Mouse (Mus musculus) bone marrow, adult 2 months (tissue): ENCODE data around the gene Carns1. TPM values are rescaled to one million over a fixed set of nuclear protein-coding genes. Genes with fewer than 3 reads are reported as not detected.

ENCODE experiments used
- H3K27ac ChIP-seq: fragments of 200-500 bp; 2 replicates; pipeline ENCODE4 v1.5.1; 2012; ENCODE audit warnings: low read depth, mild to moderate bottlenecking, control low read depth, inconsistent platforms, low read length; ENCODE audit not compliant: control insufficient read depth, poor library complexity, insufficient read depth
- H3K4me1 ChIP-seq: fragments of 200-500 bp; 2 replicates; pipeline ENCODE4 v1.6.1; 2011; ENCODE audit warnings: low read length; ENCODE audit not compliant: control insufficient read depth, insufficient read depth
- H3K4me3 ChIP-seq: fragments of 200-500 bp; replicated peaks from 2 replicates; pipeline ENCODE3; 2011; ENCODE audit warnings: mild to moderate bottlenecking, low read depth, low read length, control low read depth; ENCODE audit not compliant: control insufficient read depth
- CTCF ChIP-seq: fragments of 200-500 bp; IDR thresholded peaks from 2 replicates; pipeline ENCODE4 v1.5.1; 2011; ENCODE audit warnings: low read length, control low read depth; ENCODE audit not compliant: control insufficient read depth, insufficient read depth
- POLR2A ChIP-seq: fragments of 200-500 bp; IDR thresholded peaks from 2 replicates; pipeline ENCODE4 v1.6.1; 2011; ENCODE audit warnings: low read depth, mild to moderate bottlenecking, control low read depth, low read length, borderline replicate concordance; ENCODE audit not compliant: control insufficient read depth
- WGBS: fragments of 180-500 bp; shearing (Covaris S2); methylation state at CpG from one replicate; pipeline ENCODE4 v1.1.7; 2018; 5-methylcytosine and 5-hydroxymethylcytosine counted together
- polyA plus RNA-seq: library from polyadenylated mRNA; stranded (reverse); fragments of >200 nt; gene quantifications from 2 replicates; pipeline ENCODE4 v1.2.4, GENCODE M21; 2011; ENCODE audit warnings: low replicate concordance; ENCODE audit not compliant: missing spikeins, insufficient read depth, insufficient read length

Gene Carns1
- polyA plus RNA-seq, 1 experiment: 52.9 TPM

- peak overlapping the region; percentile 65 for H3K27ac ChIP-seq
- no peak for TF ChIP-seq CTCF
- TF ChIP-seq POLR2A: no peak
- no peak overlapping the region for H3K4me3 ChIP-seq
- peaks cover 10% of the 10 kb centered on the region for H3K4me1 ChIP-seq
- 74% methylated on average over 10 of the region's 10 CpGs for WGBS
Measured at GRCm38 (mm10) chr19:4170723-4171392, 4.4 kb downstream of the Carns1 start.

GRCm38 (mm10) chr19:4169810-4170209 lies 5.5 kb downstream of the Carns1 start:
- TF ChIP-seq CTCF (no peak), POLR2A (no peak)
- Histone ChIP-seq H3K27ac (peak overlapping the region; percentile 89), H3K4me3 (peak overlapping the region; percentile 71), H3K4me1 (peaks cover 10% of the 10 kb centered on the region)
- 6% methylated on average over 27 of the region's 27 CpGs for WGBS

GRCm38 (mm10) chr19:4169378-4169784 lies 5.9 kb downstream of the Carns1 start:
- peak overlapping the region; percentile 89 for H3K27ac ChIP-seq
- peaks cover 10% of the 10 kb centered on the region for H3K4me1 ChIP-seq
- TF ChIP-seq POLR2A (peak; percentile 92), CTCF (peak; percentile 90)
- peak overlapping the region; percentile 71 for H3K4me3 ChIP-seq
- WGBS: under 1% methylated on average over 43 of the region's 43 CpGs

- 82% methylated on average over 9 of the region's 9 CpGs for WGBS
- H3K4me1 ChIP-seq: peaks cover 10% of the 10 kb centered on the region
- TF ChIP-seq CTCF: no peak
- no peak for TF ChIP-seq POLR2A
- no peak overlapping the region for H3K27ac ChIP-seq
- H3K4me3 ChIP-seq: no peak overlapping the region
Measured at GRCm38 (mm10) chr19:4166678-4167476, 8.4 kb downstream of the Carns1 start.

- Histone ChIP-seq H3K4me1 (no peaks in the 10 kb centered on the region; the same call in 1 of the 2 replicates), H3K4me3 (no peak overlapping the region), H3K27ac (no peak overlapping the region; the same call in 1 of the 2 replicates)
- TF ChIP-seq POLR2A: no peak
- no peak for TF ChIP-seq CTCF
- 38% methylated on average over 2 of the region's 2 CpGs for WGBS
Measured at GRCm38 (mm10) chr19:4164721-4165120, 10.6 kb downstream of the Carns1 start.

- Histone ChIP-seq H3K27ac (no peak overlapping the region), H3K4me1 (no peaks in the 10 kb centered on the region; the same call in 1 of the 2 replicates), H3K4me3 (no peak overlapping the region)
- 80% methylated on average over 3 of the region's 3 CpGs for WGBS
- TF ChIP-seq CTCF: no peak
- TF ChIP-seq POLR2A: no peak
Measured at GRCm38 (mm10) chr19:4164100-4164499, 11.2 kb downstream of the Carns1 start.

- no peak for TF ChIP-seq POLR2A
- no peak for TF ChIP-seq CTCF
- WGBS: 39% methylated on average over 4 of the region's 4 CpGs
- no peaks in the 10 kb centered on the region; the same call in 1 of the 2 replicates for H3K4me1 ChIP-seq
Measured at GRCm38 (mm10) chr19:4163543-4163887, 11.8 kb downstream of the Carns1 start.

More at GRCm38 (mm10) chr19:4163543-4163887, 11.8 kb downstream of the Carns1 start:
- H3K4me3 ChIP-seq: peak overlapping the region; percentile 71
- H3K27ac ChIP-seq: 0 out of 2 replicates have a peak overlapping the region, but pooled peaks have one; percentile 0
